Mouse (Mus musculus): ENCODE measurements around the gene Foxe1. TPM values are rescaled to one million over a fixed set of nuclear protein-coding genes. Genes with fewer than 3 reads are reported as not detected.

The Foxe1 gene
- polyA plus RNA-seq, 1 experiment from 2014 or later, result not detected

GRCm38 (mm10) chr4:46339026-46339425 lies 4.4 kb upstream of the Foxe1 start:
- Histone ChIP-seq H3K4me2 (replicated peaks) (no peak overlapping the region), H3K9ac (replicated peaks) (no peak overlapping the region), H3K27me3 (peaks cover 83% of the 10 kb centered on the region), H3K4me3 (no peak overlapping the region), H3K36me3 (no peaks in the 10 kb centered on the region), H3K4me1 (peaks cover 7% of the 10 kb centered on the region), H3K9me3 (no peaks in the 10 kb centered on the region), H3K27ac (replicated peaks) (no peak overlapping the region)
- WGBS, result 11% methylated on average over 10 of the region's 10 CpGs
- no peak for ATAC-seq (ENCODE audit: low FRiP score, low read depth)

- H3K27ac ChIP-seq (replicated peaks), result no peak overlapping the region
- 0% methylated on average over 26 of the region's 26 CpGs for WGBS
- H3K4me3 ChIP-seq, result no peak overlapping the region
- ATAC-seq (ENCODE audit: low FRiP score, low read depth), result no peak
- peaks cover 87% of the 10 kb centered on the region for H3K27me3 ChIP-seq
- no peaks in the 10 kb centered on the region for H3K36me3 ChIP-seq
- H3K4me1 ChIP-seq, result peaks cover 13% of the 10 kb centered on the region
- no peak overlapping the region for H3K4me2 ChIP-seq (replicated peaks)
- no peaks in the 10 kb centered on the region for H3K9me3 ChIP-seq
- no peak overlapping the region for H3K9ac ChIP-seq (replicated peaks)
Measured at GRCm38 (mm10) chr4:46339584-46339983, 3.8 kb upstream of the Foxe1 start.

- WGBS, result 7% methylated on average over 22 of the region's 22 CpGs
- Histone ChIP-seq H3K27ac (replicated peaks) (no peak overlapping the region), H3K27me3 (peaks cover 94% of the 10 kb centered on the region), H3K36me3 (no peaks in the 10 kb centered on the region), H3K4me3 (0 out of 2 replicates have a peak overlapping the region, but pooled peaks have one; percentile 12), H3K4me1 (peaks cover 16% of the 10 kb centered on the region), H3K9ac (replicated peaks) (no peak overlapping the region), H3K9me3 (no peaks in the 10 kb centered on the region), H3K4me2 (replicated peaks) (0 out of 2 replicates have a peak overlapping the region, but pooled peaks have one; percentile 6)
- no peak for ATAC-seq (ENCODE audit: low FRiP score, low read depth)
Measured at GRCm38 (mm10) chr4:46341831-46342680, 1.4 kb upstream of the Foxe1 start.

GRCm38 (mm10) chr4:46342711-46343286 lies 610 bp upstream of the Foxe1 start:
- H3K4me1 ChIP-seq, result peaks cover 16% of the 10 kb centered on the region
- H3K4me3 ChIP-seq, result peak overlapping the region; percentile 12; the same call in 1 of the 2 replicates
- no peaks in the 10 kb centered on the region for H3K36me3 ChIP-seq
- peak overlapping the region; percentile 6; the same call in 1 of the 2 replicates for H3K4me2 ChIP-seq (replicated peaks)
- no peak overlapping the region for H3K27ac ChIP-seq (replicated peaks)
- peaks cover 94% of the 10 kb centered on the region for H3K27me3 ChIP-seq
- no peaks in the 10 kb centered on the region for H3K9me3 ChIP-seq
- ATAC-seq (ENCODE audit: low FRiP score, low read depth), result no peak
- under 1% methylated on average over 28 of the region's 28 CpGs for WGBS
- H3K9ac ChIP-seq (replicated peaks), result no peak overlapping the region

GRCm38 (mm10) chr4:46344288-46344687 lies 879 bp downstream of the Foxe1 start:
- Histone ChIP-seq H3K9me3 (no peaks in the 10 kb centered on the region), H3K4me1 (peaks cover 16% of the 10 kb centered on the region), H3K9ac (replicated peaks) (no peak overlapping the region; the same call in 1 of the 2 replicates), H3K36me3 (no peaks in the 10 kb centered on the region), H3K27ac (replicated peaks) (no peak overlapping the region), H3K4me2 (replicated peaks) (peak overlapping the region; percentile 45), H3K27me3 (peaks cover 94% of the 10 kb centered on the region), H3K4me3 (peak overlapping the region; percentile 37)
- under 1% methylated on average over 50 of the region's 51 CpGs for WGBS
- ATAC-seq (ENCODE audit: low FRiP score, low read depth), result no peak

- H3K4me3 ChIP-seq, result peak overlapping the region; percentile 37; the same call in 1 of the 2 replicates
- H3K36me3 ChIP-seq, result no peaks in the 10 kb centered on the region
- peak overlapping the region; percentile 45 for H3K4me2 ChIP-seq (replicated peaks)
- no peaks in the 10 kb centered on the region for H3K9me3 ChIP-seq
- peaks cover 16% of the 10 kb centered on the region for H3K4me1 ChIP-seq
- no peak for ATAC-seq (ENCODE audit: low FRiP score, low read depth)
- H3K9ac ChIP-seq (replicated peaks), result no peak overlapping the region
- peaks cover 94% of the 10 kb centered on the region for H3K27me3 ChIP-seq
- 1% methylated on average over 62 of the region's 67 CpGs for WGBS
- H3K27ac ChIP-seq (replicated peaks), result no peak overlapping the region
Measured at GRCm38 (mm10) chr4:46345056-46345772, 1.8 kb downstream of the Foxe1 start.

GRCm38 (mm10) chr4:46345773-46346100 lies 2.3 kb downstream of the Foxe1 start:
- Histone ChIP-seq H3K9ac (replicated peaks) (no peak overlapping the region), H3K27ac (replicated peaks) (no peak overlapping the region), H3K4me1 (peaks cover 16% of the 10 kb centered on the region), H3K4me3 (no peak overlapping the region), H3K36me3 (no peaks in the 10 kb centered on the region), H3K9me3 (no peaks in the 10 kb centered on the region), H3K4me2 (replicated peaks) (no peak overlapping the region), H3K27me3 (peaks cover 94% of the 10 kb centered on the region)
- ATAC-seq (ENCODE audit: low FRiP score, low read depth), result no peak
- WGBS, result 18% methylated on average over 3 of the region's 3 CpGs

GRCm38 (mm10) chr4:46346221-46346620 lies 2.8 kb downstream of the Foxe1 start:
- Histone ChIP-seq H3K9ac (replicated peaks) (no peak overlapping the region), H3K9me3 (no peaks in the 10 kb centered on the region), H3K4me3 (no peak overlapping the region), H3K4me1 (peaks cover 16% of the 10 kb centered on the region), H3K27ac (replicated peaks) (no peak overlapping the region), H3K27me3 (peaks cover 94% of the 10 kb centered on the region), H3K4me2 (replicated peaks) (no peak overlapping the region), H3K36me3 (no peaks in the 10 kb centered on the region)
- WGBS, result 24% methylated on average over 6 of the region's 6 CpGs
- no peak for ATAC-seq (ENCODE audit: low FRiP score, low read depth)

- ATAC-seq (ENCODE audit: low FRiP score, low read depth), result no peak
Measured at GRCm38 (mm10) chr4:46347141-46347540, 3.7 kb downstream of the Foxe1 start.

GRCm38 (mm10) chr4:46347580-46348515 lies 4.4 kb downstream of the Foxe1 start:
- Histone ChIP-seq H3K4me1 (peaks cover 19% of the 10 kb centered on the region), H3K27ac (replicated peaks) (no peak overlapping the region), H3K36me3 (no peaks in the 10 kb centered on the region), H3K9ac (replicated peaks) (no peak overlapping the region), H3K4me2 (replicated peaks) (no peak overlapping the region), H3K27me3 (peaks cover 94% of the 10 kb centered on the region), H3K9me3 (no peaks in the 10 kb centered on the region), H3K4me3 (no peak overlapping the region)
- 1% methylated on average over 41 of the region's 41 CpGs for WGBS
- no peak for ATAC-seq (ENCODE audit: low FRiP score, low read depth)

More at GRCm38 (mm10) chr4:46347141-46347540, 3.7 kb downstream of the Foxe1 start:
- whole genome bisulfite sequencing, result 6% methylated on average over 4 of the region's 4 CpGs
- no peaks in the 10 kb centered on the region for H3K36me3 ChIP-seq
- H3K4me3 ChIP-seq, result no peak overlapping the region
- H3K27me3 ChIP-seq, result peaks cover 94% of the 10 kb centered on the region
- no peak overlapping the region for H3K9ac ChIP-seq (replicated peaks)
- H3K9me3 ChIP-seq, result no peaks in the 10 kb centered on the region
- H3K27ac ChIP-seq (replicated peaks), result no peak overlapping the region
- peaks cover 16% of the 10 kb centered on the region for H3K4me1 ChIP-seq
- H3K4me2 ChIP-seq (replicated peaks), result no peak overlapping the region

GRCm38 (mm10) chr4:46348897-46349296 lies 5.5 kb downstream of the Foxe1 start:
- Histone ChIP-seq H3K9ac (replicated peaks) (no peak overlapping the region), H3K4me2 (replicated peaks) (no peak overlapping the region), H3K36me3 (no peaks in the 10 kb centered on the region), H3K27me3 (peaks cover 94% of the 10 kb centered on the region), H3K9me3 (no peaks in the 10 kb centered on the region), H3K4me3 (no peak overlapping the region), H3K4me1 (peaks cover 19% of the 10 kb centered on the region), H3K27ac (replicated peaks) (no peak overlapping the region)
- WGBS, result 12% methylated on average over 9 of the region's 9 CpGs
- ATAC-seq (ENCODE audit: low FRiP score, low read depth), result no peak

Data from midbrain, embryonic 12.5 days (tissue).